Mouse (Mus musculus) lung, adult 2 months (tissue): Measurements from ENCODE around the gene Olfr124.

Experiments
- CTCF ChIP-seq: fragments of 200-500 bp; IDR thresholded peaks from 2 replicates; pipeline ENCODE4 v1.5.1; 2011; ENCODE audit warnings: mild to moderate bottlenecking, low read length, control low read depth; ENCODE audit not compliant: insufficient read depth
- POLR2A ChIP-seq: fragments of 200-500 bp; IDR thresholded peaks from 2 replicates; pipeline ENCODE4 v1.6.1; 2011; ENCODE audit warnings: low read depth, mild to moderate bottlenecking, control low read depth, low read length, borderline replicate concordance; ENCODE audit errors: extremely low read depth

GRCm38 (mm10) chr17:37768307-37768706 is 31.4 kb upstream of the Olfr124 start, which contains the start of gene Olfr122:
- TF ChIP-seq CTCF: no peak
- no peak for TF ChIP-seq POLR2A
